Mouse (Mus musculus): ENCODE results near the gene Gm3238.
"Not testable (repeated sequence)": the region's sequence is repeated elsewhere in the genome, so short reads cannot be mapped to it uniquely, and the experiment has no call there.

Gm3238 gene

GRCm38 (mm10) chr10:77741924-77742688, 29.0 kb downstream of the Gm3238 start, which contains the start of gene Gm18596:
Gene Gm18596 (minus strand): TSS chr10:77742638.
- not testable (repeated sequence) for DNase-seq

DNA sequence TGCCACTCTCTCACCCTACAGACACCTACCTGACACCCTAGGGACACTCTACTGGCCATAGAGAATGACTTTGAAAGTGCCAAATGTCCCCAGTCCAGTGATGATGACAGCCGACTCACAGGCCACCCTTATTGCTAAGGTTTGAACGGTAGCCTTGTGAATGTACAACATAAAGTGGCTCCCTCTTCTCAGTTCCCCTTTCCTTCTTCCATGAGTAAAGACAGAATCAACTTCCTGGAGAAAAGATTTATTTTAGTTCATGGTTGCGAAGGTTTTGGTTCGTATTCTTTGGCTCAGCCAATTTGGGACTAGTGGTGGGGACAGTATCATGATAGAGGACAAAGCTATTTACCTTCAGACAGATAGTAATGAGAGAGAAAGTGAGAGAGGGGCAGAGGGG, 32.2 kb downstream of the Gm3238 start:
- no peak for DNase-seq

GRCm38 (mm10) chr10:77735928-77736327, 35.2 kb downstream of the Gm3238 start:
- no peak for DNase-seq

DNA sequence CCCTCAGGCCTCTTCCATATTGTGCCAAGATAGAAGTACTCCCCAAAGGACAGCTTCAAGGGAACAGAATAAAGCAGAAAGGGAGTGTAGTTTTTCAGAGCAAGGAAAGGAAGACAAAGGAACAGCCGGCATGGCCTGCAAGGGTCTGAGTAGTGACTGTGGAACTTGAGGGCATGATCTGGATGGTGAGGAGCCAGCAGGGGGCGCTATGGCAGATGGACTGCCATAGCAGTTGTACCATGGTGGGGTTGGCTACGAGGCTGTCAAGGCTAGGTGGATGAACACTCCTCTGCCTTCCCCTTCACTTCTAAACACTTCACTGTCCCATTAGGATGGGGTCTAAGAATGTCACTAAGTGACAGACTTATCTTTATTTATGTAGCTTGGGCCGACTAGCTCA, 41.9 kb downstream of the Gm3238 start:
- peak; percentile 15 for DNase-seq

DNA sequence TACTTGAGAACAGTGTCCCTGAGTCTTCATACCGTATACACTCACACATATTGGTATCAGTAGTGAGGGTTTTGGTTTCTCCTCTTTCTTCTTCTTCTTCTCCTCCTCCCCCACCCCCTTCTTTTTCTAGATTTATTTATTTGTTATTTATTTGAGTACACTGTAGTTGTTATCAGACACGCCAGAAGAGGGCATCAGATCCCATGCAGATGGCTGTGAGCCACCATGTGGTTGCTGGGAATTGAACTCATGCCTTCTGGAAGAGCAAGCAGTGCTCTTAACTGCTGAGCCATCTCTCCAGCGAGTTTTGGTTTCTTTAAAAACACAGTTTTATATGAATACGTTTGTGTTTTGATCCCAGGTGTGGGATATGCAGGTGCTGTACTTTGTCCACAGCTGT, 42.8 kb downstream of the Gm3238 start:
- DNase-seq: no peak

DNA sequence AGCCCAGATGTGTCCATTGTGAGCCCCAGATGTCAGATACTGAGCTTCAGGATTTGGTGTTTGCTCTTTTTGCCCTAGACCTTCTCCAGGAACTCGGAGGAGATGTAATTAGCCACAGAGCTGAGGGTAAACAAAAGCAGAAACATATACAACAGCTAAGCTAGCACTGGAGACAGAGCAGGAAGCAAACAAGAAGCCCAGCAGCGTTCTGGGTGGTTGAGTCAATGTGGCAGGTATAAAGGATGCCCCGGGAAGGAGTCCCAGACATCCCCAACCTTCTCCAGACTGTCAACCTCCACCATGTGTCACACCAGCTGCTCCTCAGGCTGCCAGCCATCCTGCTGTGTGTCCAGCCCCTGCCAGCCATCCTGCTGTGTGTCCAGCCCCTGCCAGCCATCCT, 44.9 kb downstream of the Gm3238 start, which contains the start of gene Gm10100:
TSS of gene Gm10100 (plus strand) at position 301 of the 400 bp plus-strand sequence.
- no peak for DNase-seq

DNA sequence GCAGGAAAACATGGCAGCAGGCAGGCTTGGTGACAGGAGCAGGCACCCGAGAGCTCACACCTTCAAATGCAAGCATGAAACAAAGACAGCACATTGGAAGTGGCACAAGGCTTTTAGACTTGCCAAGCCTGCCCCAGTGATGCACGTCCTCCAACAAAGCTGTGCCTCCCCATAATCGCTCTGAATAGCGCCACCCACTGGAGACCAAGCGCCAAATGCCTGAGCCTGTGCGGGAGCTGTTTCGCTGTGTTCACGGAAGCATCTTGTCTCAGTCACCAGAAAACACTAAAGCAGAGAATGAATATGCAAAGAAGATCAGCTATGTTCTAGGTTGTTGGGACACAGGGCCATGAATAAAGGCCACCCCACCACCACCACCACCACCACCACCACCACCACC, 46.3 kb downstream of the Gm3238 start:
- no peak for DNase-seq

Data from thymus, postnatal 14 days (tissue).